Mouse (Mus musculus): ENCODE measurements around the gene Ephb3.

Gene Ephb3

GRCm38 (mm10) chr16:21246391-21247036 lies 42.0 kb downstream of the Ephb3 start:
- peak; percentile 53 for DNase-seq (ENCODE audit: low spot score)

GRCm38 (mm10) chr16:21247037-21247432 lies 42.5 kb downstream of the Ephb3 start:
- no peak for DNase-seq (ENCODE audit: low spot score)

- peak; percentile 62 for DNase-seq (ENCODE audit: low spot score)
Observed at GRCm38 (mm10) chr16:21247871-21248712, 43.5 kb downstream of the Ephb3 start.

GRCm38 (mm10) chr16:21248713-21249531 lies 44.4 kb downstream of the Ephb3 start:
- DNase-seq (ENCODE audit: low spot score): no peak

GRCm38 (mm10) chr16:21252401-21252955 lies 47.9 kb downstream of the Ephb3 start:
- DNase-seq (ENCODE audit: low spot score): no peak

GRCm38 (mm10) chr16:21255574-21256304 lies 51.2 kb downstream of the Ephb3 start:
- DNase-seq (ENCODE audit: low spot score): no peak

- no peak for DNase-seq (ENCODE audit: low spot score)
Observed at GRCm38 (mm10) chr16:21256514-21257305, 52.2 kb downstream of the Ephb3 start.

- no peak for DNase-seq (ENCODE audit: low spot score)
Observed at GRCm38 (mm10) chr16:21265417-21265816, 60.9 kb downstream of the Ephb3 start.

- DNase-seq (ENCODE audit: low spot score): no peak
Observed at GRCm38 (mm10) chr16:21269775-21270174, 65.2 kb downstream of the Ephb3 start.

GRCm38 (mm10) chr16:21271773-21272247 lies 67.3 kb downstream of the Ephb3 start:
- DNase-seq (ENCODE audit: low spot score): no peak

- no peak for DNase-seq (ENCODE audit: low spot score)
Observed at GRCm38 (mm10) chr16:21272748-21273147, 68.2 kb downstream of the Ephb3 start.
